Mouse (Mus musculus) megakaryocyte, embryonic 14.5 days (primary cell): ENCODE measurements around the gene Krt83.

Source experiments
- FLI1 ChIP-seq: IDR thresholded peaks from 2 replicates; pipeline ENCODE4 v1.6.1; 2012; ENCODE audit warnings: low read length, inconsistent platforms, mixed read lengths
- GATA1 ChIP-seq: IDR thresholded peaks from 3 replicates; pipeline ENCODE4 v1.6.1; 2012; ENCODE audit warnings: mixed read lengths, low read length, inconsistent platforms, borderline replicate concordance

DNA sequence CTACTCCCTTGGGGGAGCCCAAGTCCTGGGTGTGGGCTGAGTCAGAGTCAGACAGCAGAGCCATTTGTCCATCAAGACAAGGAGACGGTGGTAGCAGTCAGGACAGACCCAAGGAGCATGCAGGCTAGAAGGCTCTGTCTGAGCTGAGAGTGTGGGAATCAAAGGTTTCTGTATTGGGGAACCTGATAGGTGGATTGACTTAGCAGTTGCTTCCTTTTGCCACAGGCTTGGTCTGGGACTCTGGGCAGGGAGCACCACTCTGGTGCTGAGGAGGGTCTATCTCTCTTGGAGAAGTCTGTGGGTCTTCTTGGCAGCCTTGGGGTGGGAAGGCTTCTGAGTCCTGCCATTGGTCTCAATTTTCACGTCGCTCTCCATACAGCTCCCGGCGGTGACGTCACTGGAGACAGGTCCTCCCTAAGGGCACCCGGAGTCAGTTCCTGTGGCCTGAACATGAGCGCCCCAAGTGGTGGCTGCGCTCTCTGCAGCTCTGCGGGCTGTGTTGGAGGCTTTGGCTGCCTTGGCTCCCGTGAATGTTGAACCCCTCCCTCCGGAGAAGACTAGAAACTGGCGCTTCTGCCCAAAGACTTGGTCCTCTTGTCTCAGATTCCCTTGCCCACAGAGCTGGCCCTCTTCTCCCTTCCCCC, 38.1 kb downstream of the Krt83 start:
- TF ChIP-seq GATA1 (no peak), FLI1 (no peak)
